Mouse (Mus musculus): ENCODE measurements around the gene Kdm2a. TPM values are rescaled to one million over a fixed set of nuclear protein-coding genes. Genes with fewer than 3 reads are reported as not detected.

Kdm2a gene
- total and polyA plus RNA-seq, 3 experiments: 17.3 to 51.9 (median 23.1) TPM

GRCm38 (mm10) chr19:4305491-4306189 is 92.4 kb downstream of the Kdm2a start:
- dilution Hi-C loops (cut with MboI; ENCODE audit: extremely low pct_ligation_motif_present, extremely low pct_unique_long_range_greater_than_20kb, low sequenced_read_pairs): no loop called here
- peaks cover 8 to 21% of the 10 kb centered on the region in 2 experiments for H3K36me3 ChIP-seq (replicated peaks in 1 of 2; ENCODE audit: control insufficient read depth in 1 of 2, insufficient read depth in 1 of 2, low read length in 1 of 2)
- H3K4me2 ChIP-seq (ENCODE audit: insufficient read depth, low read depth, poor library complexity, severe bottlenecking): 0 out of 2 replicates have a peak overlapping the region, but pooled peaks have one; percentile 69
- peak overlapping the region; percentile 100 for H3K9ac ChIP-seq (ENCODE audit: insufficient read depth, low read depth)
- H3K27ac ChIP-seq (ENCODE audit: insufficient read depth, low read depth): peak overlapping the region; percentile 99
- DNase-seq (ENCODE audit: extremely low read depth): no peak
- in situ Hi-C loops (cut with MboI; ENCODE audit: low pct_ligation_motif_present, low pct_unique_long_range_greater_than_20kb, low sequenced_read_pairs): loop anchor here (5.0 kb wide), 1 partner anchor 48 kb away; no protein-coding TSS in a partner anchor
- peak overlapping the region; percentile 87 to 98 (median 89) for H3K4me3 ChIP-seq (replicated peaks in 1 of 3; ENCODE audit: low read depth in 2 of 3, low read length in 2 of 3, poor library complexity in 1 of 3)
- no peaks in the 10 kb centered on the region for H3K9me3 ChIP-seq (replicated peaks; ENCODE audit: low read length)
- H3K79me2 ChIP-seq (replicated peaks; ENCODE audit: control insufficient read depth, extremely low read depth, insufficient read depth, poor library complexity, severe bottlenecking): peaks cover 45% of the 10 kb centered on the region
- H3K27me3 ChIP-seq (replicated peaks): no peaks in the 10 kb centered on the region
- peaks cover 18 to 52% of the 10 kb centered on the region in 2 experiments for H3K4me1 ChIP-seq (ENCODE audit: control insufficient read depth in 1 of 2, insufficient read depth in 2 of 2)
- TF ChIP-seq ZNF384 (IDR thresholded peaks at IDR 0.05; ENCODE audit: low read depth, low read length) (no peak), IRF4 (IDR thresholded peaks at IDR 0.05; ENCODE audit: low read depth, low read length) (no peak), ELF1 (IDR thresholded peaks at IDR 0.05; ENCODE audit: low read depth, low read length) (peak; percentile 49; the same call in 1 of the 2 replicates), TBP (conservative IDR thresholded peaks at IDR 0.05; ENCODE audit: low read depth, low read length) (no peak), POLR2A (IDR thresholded peaks at IDR 0.05; ENCODE audit: low read depth, low read length) (peak; percentile 35; the same call in 1 of the 2 replicates), BHLHE40 (IDR thresholded peaks at IDR 0.05; ENCODE audit: low read depth, low read length) (peak; percentile 32; the same call in 1 of the 2 replicates), ZC3H11A (IDR thresholded peaks at IDR 0.05; ENCODE audit: low read depth, low read length) (no peak), SMC3 (IDR thresholded peaks at IDR 0.05; ENCODE audit: low read depth, low read length) (no peak), GABPA (IDR thresholded peaks at IDR 0.05; ENCODE audit: insufficient replicate concordance, low read depth, low read length) (no peak), ZMIZ1 (IDR thresholded peaks at IDR 0.05; ENCODE audit: low read depth, low read length) (no peak), USF2 (conservative IDR thresholded peaks at IDR 0.05; ENCODE audit: low read depth, low read length) (no peak), MAX (IDR thresholded peaks at IDR 0.05; ENCODE audit: low read length) (no peak), ETS1 (conservative IDR thresholded peaks at IDR 0.05; ENCODE audit: low read depth, low read length) (no peak), NRF1 (IDR thresholded peaks at IDR 0.05; ENCODE audit: low read depth, low read length) (no peak), KAT2A (IDR thresholded peaks at IDR 0.05; ENCODE audit: insufficient replicate concordance, low read length) (no peak), MEF2A (IDR thresholded peaks at IDR 0.05; ENCODE audit: borderline replicate concordance, low read depth, low read length) (no peak), UBTF (IDR thresholded peaks at IDR 0.05; ENCODE audit: low read depth, low read length) (peak; percentile 69), NELFE (IDR thresholded peaks at IDR 0.05; ENCODE audit: low read depth, low read length) (no peak), TCF12 (IDR thresholded peaks at IDR 0.05; ENCODE audit: low read depth, low read length) (0 out of 2 replicates have a peak, but pooled peaks have one; percentile 24), POLR2AphosphoS2 (IDR thresholded peaks at IDR 0.05; ENCODE audit: low read depth, low read length) (no peak), CHD2 (IDR thresholded peaks at IDR 0.05; ENCODE audit: low read length) (no peak), MYC (IDR thresholded peaks at IDR 0.05; ENCODE audit: low read depth, low read length) (no peak), EP300 (IDR thresholded peaks at IDR 0.05; ENCODE audit: low read length) (no peak), USF1 (IDR thresholded peaks at IDR 0.05; ENCODE audit: low read depth, low read length) (no peak), E2F4 (IDR thresholded peaks at IDR 0.05; ENCODE audit: insufficient replicate concordance, low read depth, low read length) (no peak)
